Mouse (Mus musculus) common myeloid progenitor, adult 5-6 weeks (primary cell): ENCODE measurements around the gene Racgap1. TPM values are rescaled to one million over a fixed set of nuclear protein-coding genes. Genes with fewer than 3 reads are reported as not detected.

Source experiments
- ATAC-seq: replicated peaks from 2 replicates; pipeline ENCODE4 v1.8.0; 2016; ENCODE audit warnings: low read depth, mild to moderate bottlenecking, moderate TSS enrichment, inconsistent platforms; ENCODE audit not compliant: poor library complexity, severe bottlenecking
- total RNA-seq: library from RNA; stranded (forward); fragments of 200-1000, 187-1606 nt; gene quantifications from 2 replicates; pipeline ENCODE4 v1.2.3, GENCODE M21; 2017

The Racgap1 gene
- total RNA-seq, 1 experiment from 2014 or later: 78.1 TPM

DNA sequence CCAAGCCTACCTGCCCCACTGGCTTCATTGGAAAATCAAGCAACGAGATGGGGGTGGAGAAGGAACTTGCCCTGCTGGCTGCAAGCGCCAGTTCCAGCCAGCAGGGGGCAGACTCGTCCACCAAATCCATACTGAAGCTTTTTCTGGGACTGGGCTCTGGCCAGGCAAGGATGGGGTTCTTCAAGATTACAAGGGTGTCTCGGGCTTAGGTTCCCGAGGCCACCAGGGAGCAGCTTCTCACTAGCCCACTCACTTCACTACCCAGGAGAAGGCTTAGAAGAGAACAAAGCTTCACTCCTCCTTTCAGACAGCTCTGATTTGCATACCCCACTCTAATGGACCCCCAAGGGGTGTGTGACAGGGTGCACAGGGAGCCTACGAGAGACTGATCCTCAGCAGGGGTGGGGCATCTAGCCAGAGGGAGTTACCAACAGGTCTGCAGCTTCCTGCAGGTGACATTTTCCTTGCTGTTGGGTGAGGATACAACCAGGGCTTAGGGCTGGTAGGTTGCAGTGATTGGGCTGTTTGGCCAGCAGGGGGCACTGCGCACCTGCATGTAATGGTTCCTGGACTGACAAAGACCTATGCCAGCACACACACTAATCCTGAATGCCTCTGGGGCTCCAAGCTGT is 55.3 kb downstream of the Racgap1 start:
- ATAC-seq: peak; percentile 85

DNA sequence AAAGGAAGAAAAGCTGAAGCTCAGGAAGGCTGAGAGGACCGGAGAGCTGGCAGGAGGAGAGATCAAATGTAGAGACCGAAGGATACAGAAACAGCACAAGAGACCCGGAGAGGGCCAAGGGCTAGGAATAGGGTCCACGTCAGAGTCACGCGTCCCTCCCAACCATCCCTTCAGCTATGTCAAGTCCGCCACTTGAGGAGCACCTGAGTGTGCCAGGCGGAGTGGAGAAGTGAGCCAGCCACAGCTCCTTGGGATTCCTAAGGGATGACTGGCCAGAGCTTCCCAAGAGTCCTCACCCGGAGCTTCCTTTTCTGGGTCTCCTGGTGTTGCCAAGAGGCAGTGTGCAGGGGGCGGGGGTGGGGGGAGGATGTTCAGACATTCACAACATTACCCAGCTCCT is 56.5 kb downstream of the Racgap1 start:
- no peak for ATAC-seq

- ATAC-seq: no peak
Observed at GRCm38 (mm10) chr15:99592877-99593276, 58.6 kb downstream of the Racgap1 start.

DNA sequence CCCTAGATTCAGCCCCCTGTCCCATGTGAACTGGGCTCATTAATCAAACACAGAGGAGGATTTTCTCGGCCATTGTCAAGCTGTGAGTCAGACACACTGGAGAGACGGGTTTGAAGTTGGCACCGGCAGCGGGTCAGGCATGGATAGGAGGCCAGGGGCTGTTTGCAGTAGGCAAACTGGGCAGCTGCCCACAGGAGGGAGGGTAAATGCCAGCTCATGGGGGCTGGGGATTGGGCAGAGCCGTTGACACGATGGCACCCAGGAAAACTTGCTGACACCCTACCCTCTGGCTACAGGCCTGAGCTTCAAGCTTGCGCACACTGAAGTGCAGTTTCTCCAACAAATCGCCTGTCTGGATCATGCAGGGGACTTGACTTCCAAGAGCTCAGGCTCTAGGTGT is 59.3 kb downstream of the Racgap1 start:
- no peak for ATAC-seq

- ATAC-seq: no peak
Observed at GRCm38 (mm10) chr15:99590429-99591084, 60.9 kb downstream of the Racgap1 start, which contains the start of gene Aqp5. Gene Aqp5, plus strand, starts transcription at chr15:99590782.

- no peak for ATAC-seq
Observed at GRCm38 (mm10) chr15:99589704-99590103, 61.8 kb downstream of the Racgap1 start.

GRCm38 (mm10) chr15:99589237-99589636 is 62.2 kb downstream of the Racgap1 start:
- no peak for ATAC-seq

GRCm38 (mm10) chr15:99586525-99586924 is 64.9 kb downstream of the Racgap1 start:
- no peak for ATAC-seq

DNA sequence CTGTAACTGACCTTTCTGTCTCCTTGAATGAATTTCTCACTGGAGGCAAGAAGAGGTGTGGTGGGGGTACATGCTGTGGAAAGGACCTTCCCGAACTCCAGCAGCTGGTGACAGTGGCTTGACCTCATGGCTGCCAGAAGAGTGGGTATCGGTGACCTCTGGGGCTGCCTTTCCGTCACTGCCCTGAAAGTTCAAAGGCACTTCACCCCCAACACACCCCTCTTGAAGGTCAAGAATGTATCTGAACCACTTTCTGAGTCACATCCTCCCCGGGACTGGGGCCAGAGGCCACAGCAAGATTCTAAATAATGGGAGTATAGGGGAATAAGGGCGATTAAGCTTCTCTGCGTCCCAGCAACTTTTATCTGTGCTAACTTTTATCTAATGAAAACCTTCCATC is 65.7 kb downstream of the Racgap1 start:
- no peak for ATAC-seq

- ATAC-seq: peak; percentile 12; the same call in 1 of the 2 replicates
Observed at GRCm38 (mm10) chr15:99584407-99585202, 66.9 kb downstream of the Racgap1 start.

DNA sequence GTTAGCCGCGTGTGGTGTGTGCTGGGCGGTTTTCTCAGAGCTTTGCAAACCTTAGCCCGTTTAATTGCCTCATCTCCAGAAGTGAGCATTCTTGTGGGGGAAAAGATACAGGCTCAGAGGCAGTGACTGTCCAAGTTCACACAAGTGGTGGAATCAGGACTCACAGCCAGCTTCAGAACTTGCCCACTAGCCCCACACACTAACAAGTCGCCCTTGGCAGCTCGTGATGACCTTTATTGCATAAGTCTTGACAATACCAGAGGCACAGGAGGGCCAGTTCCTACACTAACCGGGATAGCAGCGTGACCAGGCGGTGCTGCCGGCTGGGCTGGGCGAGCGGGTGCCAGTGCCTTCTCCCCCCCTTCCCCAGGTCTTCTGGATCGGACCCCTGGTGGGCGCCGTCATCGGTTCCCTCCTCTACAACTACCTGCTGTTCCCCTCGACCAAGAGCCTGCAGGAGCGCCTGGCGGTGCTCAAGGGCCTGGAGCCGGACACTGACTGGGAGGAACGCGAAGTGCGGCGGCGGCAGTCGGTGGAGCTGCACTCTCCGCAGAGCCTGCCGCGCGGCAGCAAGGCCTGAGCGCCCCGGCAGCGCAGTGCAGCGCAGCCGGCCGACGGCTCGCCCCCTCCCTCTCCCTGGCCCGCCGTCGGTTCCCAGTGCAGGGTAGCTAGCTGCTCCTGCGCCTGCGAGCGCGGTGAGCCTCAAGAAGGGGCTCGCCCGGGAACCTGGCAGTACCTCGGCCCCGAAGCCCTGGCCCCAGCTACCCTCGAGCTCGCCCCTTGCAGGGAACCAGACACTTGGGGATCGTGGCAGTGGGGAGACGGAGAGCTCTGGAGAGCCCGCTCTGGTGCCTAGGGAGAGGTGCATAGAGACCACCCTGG is 67.8 kb downstream of the Racgap1 start:
- ATAC-seq: peak; percentile 42

DNA sequence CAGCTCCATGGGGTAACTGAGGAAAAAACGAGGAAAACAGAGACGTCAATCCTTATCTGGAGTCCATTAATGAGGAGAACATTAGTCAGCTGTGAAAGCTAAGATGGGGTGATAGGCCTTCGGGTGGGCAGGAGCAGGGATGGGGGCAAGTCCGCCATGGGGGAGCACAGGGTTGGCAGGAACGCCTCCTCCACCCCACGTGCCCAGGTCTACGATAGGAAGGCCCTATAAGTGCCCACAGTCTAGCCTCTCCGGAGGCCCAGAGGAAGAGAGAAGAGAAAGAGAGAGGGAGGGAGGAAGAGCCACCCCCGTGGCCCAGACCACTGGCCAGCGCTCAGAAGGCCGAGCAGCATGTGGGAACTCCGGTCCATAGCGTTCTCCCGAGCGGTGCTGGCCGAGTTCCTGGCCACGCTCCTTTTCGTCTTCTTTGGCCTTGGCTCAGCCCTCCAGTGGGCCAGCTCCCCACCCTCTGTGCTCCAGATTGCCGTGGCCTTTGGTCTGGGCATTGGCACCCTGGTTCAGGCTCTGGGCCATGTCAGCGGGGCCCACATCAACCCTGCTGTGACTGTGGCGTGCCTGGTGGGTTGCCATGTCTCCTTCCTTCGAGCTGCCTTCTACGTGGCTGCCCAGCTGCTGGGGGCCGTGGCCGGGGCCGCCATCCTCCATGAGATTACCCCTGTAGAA is 72.5 kb downstream of the Racgap1 start, which contains the start of gene Aqp2:
Aqp2 (plus strand) TSS at position 254 of the 684 bp plus-strand sequence.
- ATAC-seq: no peak

Other genes starting within 250 kb of the Racgap1 start
- gene Nckap5l, start 193.9 kb downstream of the Racgap1 start, total RNA-seq: 0.78 and 6.7 TPM in 2 replicates
- gene Bcdin3d, start 176.9 kb downstream of the Racgap1 start, total RNA-seq: 4.9 and 5.4 TPM in 2 replicates
- gene Faim2, start 123.5 kb downstream of the Racgap1 start, total RNA-seq: not detected in 2 replicates
- gene Aqp2, start 72.6 kb downstream of the Racgap1 start, total RNA-seq: not detected in 2 replicates
- gene Aqp5, start 60.9 kb downstream of the Racgap1 start, total RNA-seq: not detected in 2 replicates
- not detected in 2 replicates for gene Aqp6, start 50.3 kb downstream of the Racgap1 start, total RNA-seq
- gene Asic1, start 18.7 kb upstream of the Racgap1 start, total RNA-seq: not detected in 2 replicates
- gene Smarcd1, start 50.5 kb upstream of the Racgap1 start, total RNA-seq: 27.9 and 34.0 TPM in 2 replicates
- not detected in 2 replicates for gene Gm17349, start 53.8 kb upstream of the Racgap1 start, total RNA-seq
- 0.46 and 0.82 TPM in 2 replicates for gene Gpd1, start 65.9 kb upstream of the Racgap1 start, total RNA-seq
- gene Cox14, start 74.0 kb upstream of the Racgap1 start, total RNA-seq: 31.2 and 49.0 TPM in 2 replicates
- gene Cers5, start 121.2 kb upstream of the Racgap1 start, total RNA-seq: 24.0 and 33.2 TPM in 2 replicates
- gene Lima1, start 223.8 kb upstream of the Racgap1 start, total RNA-seq: 1.5 and 2.2 TPM in 2 replicates